Mouse (Mus musculus): ENCODE measurements at regions not wholly inside any gene's neighbourhood (a gene's known extent, or its start where the extent isn't known, plus 50 kb on each side); places are given as distances from the start of the nearest gene placed in this dataset.

DNA sequence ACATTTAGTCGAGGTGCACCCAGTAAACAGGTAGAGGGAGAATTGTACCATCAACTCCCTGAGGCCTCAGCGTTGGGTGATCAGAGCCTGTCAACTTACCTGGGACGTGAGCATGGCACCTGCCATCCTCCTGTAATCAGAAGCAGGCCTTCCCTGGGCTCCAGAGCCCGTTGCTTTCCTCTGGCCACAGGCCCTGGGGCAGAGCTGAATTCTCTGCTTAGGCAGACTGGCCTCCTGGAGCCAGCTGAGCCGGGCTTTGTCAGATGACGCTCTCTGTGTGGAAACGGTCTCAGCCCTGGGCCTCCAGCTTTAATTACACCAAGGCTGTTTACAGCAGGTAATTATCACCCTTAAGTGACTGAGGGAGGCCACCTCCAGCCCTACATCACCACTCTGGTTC, 92.6 kb upstream of the Pmepa1 start:
- no peak for DNase-seq

DNA sequence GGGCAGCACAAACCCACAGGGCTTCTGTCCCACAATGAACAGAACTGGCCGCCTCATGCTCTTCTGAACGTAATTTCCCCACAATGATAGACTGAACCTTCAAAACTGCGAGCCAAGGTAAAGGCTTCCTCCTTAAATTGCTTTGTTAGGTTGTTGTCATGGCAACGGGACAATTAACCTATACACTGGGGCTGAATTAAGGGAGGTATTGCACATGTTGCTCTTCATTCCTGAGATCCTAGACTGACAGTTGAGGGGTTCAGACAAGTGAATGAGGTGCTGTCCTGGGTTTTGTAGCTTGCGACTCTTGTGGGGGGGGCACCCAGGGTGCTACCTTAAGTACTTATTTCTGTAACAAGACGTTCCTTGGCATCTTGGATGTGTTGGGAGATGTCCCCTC, 100.6 kb upstream of the Pmepa1 start:
- DNase-seq: no peak

DNA sequence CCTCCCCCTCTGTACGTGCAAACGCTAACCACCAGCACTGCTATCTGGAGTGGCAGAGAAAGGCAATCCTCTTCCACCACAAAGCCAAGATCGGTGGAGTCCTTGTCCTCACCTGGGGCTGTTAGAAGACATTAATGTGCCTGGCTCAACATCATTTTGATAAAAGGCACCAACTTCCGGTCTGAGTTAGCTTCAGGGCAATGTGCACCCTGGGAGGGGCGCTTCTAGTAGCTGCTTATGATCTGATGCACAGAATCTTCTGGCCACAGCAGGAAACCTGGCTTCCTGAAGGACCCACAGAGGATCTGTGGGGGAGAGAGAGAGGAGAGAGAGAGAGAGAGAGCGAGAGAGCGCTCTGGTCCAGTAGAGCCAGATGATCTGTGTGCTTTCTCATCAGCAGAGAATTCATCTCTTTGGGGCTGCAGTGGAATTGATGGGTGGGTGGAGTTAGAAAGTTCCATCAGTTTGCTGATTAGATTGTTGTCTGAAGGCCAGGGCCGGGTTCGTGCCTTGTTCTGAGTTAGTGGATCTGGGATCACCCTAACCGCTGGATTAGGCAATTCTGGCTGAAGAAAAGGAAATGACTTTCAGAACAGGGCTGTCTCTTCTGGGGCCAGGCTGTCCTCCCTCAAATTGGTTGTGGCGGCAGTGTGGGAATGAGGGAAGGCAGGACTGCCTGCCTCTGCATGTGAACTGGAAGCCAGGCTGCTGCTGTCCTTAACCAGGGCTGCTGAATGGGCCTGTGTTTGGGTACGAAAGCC, 101.3 kb upstream of the Pmepa1 start:
- peak; percentile 38 for DNase-seq

DNA sequence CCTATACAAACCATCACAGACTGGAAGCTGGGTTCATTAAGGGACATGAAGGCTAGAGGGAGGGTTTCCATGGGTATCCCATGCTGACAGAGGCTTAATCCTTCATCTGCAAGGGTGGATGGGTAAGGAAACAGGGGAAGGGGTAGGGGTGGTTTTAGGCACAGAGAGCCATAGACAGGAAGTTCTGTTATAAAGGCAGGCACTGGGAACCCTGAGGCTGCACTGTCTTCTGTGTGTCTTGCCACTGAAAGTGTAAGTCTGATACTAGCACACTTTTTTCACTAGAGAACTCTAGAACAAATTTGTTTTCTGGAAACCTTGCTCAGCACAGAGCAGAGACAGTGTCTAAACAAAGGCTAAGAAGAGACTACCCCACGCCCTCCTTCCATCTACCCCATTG, 103.4 kb upstream of the Pmepa1 start:
- DNase-seq: no peak

DNA sequence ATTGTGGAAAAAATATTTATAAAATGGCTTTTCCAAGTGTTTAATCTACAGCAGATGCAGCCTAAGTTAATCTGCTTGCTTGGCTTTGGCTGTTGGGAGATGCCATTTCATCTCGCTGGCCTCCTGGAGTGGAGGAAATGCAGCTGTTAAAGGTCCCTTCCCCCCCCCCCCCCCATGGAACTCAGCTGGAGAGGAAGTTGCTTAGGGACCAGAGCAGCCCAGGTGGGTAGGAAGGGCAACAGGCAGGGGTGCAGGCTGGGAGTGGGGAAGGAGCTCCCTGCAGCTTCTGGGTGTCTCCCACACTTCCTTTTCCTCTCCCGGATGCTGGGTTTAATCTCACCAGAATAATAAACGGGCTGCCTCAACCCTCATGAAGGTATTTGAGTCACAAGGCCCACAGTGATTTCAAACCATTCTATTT, 104.0 kb upstream of the Pmepa1 start:
- DNase-seq: peak; percentile 7

DNA sequence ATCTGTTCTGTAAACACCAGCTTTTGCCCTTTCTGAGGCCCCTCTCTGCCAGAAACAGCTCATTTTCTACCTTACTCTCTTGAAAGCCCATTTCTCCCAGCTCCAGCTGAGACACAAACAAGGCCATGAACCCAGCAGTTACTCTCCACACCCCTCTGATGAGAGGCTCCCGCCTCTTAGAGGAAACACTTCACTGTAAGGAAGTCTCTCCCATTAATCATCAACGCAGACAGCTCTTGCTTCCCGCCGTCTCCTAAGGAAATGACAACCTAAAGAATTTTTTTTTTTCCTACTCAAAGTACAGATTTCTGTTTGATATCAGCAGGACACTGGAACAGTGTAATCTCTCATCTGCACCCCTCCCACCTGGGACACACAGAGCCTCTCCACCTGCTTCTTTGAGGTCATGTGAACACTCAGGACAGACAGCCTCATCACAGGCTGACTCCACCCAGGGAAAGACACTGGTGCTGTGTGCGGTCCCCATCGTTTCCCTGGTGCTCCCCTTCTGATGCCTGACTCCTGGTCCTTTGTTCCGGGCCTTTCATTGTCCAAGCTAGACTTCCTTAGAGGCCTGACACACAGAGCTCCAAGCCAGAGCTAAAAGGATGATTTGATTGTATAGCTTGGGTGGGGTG, 106.0 kb upstream of the Pmepa1 start:
- DNase-seq: peak; percentile 14

DNA sequence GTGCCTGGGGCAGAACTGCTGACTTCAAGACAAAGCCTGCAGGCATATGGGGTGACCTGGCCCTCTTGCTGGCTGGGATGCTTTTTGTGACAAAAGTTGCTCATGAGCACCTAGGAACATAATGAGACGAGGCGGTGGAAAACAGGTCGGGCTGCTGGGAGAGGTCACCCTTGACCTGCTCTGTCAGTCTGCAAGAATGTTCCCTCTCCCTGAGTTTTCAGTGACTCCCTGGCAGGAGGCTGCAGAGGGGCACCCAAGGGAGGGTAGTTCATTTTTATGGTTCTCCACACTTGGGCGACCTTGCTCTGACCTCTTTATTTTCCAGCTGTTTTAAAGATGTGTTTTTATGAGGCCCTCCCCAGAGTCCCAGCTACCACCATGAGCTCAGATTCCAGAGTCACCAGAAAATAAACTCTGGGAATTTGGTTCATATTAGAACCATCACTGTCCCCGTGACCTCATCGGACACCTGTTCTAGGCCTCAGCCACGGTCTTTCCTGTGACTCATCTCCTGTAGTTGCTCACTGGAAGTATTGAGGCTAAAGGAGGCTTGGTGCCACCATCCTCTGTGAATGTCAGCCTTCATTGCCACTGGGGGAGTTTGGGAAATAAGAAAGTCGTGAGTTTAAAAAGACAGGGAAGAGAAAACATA, 108.7 kb upstream of the Pmepa1 start:
- DNase-seq: no peak

DNA sequence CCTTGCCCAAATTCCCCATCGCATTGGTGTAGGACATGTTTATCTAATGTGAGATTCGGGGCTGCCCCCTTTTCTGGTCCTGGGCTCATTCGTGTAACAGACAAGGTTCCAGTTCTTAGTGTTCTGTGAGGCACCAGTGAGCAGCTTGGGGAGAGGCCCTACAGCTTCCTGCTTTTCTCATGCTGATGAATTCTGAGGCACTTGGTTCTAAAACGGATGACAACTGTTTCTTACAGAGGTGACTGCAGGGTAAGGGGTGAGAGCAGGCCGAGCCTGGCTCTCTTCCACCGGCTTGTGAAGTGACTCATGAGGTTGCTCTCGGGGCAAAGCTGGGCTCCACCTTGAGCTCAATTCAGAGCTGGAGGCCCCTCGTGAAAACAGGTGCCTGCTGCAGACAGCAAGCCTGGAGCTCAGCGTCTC, 109.4 kb upstream of the Pmepa1 start:
- peak; percentile 57 for DNase-seq

DNA sequence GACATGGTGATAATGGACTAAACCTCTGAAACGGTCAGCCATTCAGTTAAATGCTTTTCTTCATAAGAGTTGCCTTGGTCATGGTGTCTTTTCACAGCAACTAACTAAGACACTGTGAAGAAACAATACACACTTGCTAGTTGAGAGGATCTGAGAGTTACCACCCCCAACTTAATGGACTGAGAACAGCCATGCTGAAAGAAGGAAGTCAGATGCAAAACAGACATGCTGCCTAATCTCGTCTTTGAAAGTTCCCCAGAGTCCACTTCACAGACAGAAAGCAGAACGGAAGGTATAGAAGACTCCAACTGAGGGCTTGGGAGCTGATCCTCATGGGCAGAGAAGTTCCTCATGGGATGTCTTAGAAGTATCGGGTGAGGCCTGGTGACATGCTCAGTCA, 111.8 kb upstream of the Pmepa1 start:
- no peak for DNase-seq

DNA sequence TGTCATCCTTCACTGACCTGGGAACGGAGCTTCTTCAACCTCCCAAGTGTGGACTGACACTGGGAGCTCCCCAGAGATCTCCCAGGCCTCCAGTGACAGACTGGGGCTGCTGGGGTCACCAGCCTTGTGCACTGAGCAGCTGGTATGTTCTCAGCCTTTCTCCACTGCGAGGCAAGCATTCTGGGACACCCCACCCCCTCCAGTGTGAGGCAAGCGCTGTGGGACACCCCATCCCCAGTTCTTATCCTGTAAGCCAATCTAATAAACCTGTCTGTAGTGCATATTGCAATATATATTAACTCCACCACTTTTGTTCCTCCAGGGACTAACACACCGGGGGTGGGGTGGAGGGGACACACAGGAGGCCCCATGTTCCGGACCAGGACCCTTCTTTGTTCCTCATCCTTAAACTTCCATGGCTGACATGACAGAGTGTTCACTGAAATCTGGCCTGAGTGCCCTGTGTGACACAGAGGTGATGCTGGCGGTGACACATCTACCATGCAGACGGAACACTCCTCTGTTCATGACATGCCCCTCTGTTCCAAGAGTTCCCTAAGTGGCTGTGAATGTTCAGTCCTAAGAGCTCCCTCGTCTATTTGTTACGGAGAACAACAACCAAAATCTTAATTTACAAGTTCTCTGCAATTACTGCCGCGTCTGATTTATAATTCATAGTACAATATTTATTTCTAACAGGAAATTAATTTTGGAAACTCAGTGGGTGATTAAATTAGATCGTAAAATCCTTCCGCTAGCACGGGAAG, 116.4 kb upstream of the Pmepa1 start:
- no peak for DNase-seq

DNA sequence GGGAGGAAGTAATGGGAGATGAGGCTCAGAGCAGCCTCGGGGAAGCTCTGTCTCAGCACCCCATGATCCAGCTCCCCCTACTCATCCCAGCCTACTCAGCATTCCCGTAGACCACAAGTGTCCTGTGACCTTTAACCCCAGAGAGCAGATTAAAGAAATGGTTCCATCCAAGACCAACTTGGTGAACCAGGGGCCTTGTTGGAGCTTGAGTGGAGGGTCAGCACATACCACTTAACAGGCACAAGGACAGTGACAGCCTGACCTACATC, 116.9 kb upstream of the Pmepa1 start:
- DNase-seq: no peak

DNA sequence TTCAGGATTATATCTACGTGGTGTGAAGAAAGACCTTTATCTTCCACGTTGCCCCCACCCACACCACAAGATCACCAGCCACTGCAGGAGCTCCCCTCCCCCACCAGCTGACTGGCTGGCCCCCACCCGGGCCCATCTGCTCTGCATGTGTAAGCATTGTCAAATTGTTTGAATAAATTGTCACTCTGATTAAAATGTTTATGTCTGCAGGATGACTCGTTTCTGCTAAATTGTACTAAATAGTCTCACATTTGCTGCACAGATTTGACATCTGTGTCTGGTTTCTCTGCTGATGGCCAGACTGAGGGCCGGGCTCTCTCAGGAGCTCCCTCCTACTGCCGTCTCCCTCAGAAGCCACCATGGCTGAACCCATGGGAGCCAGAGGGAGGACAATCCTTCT, 119.2 kb upstream of the Pmepa1 start:
- DNase-seq: no peak

DNA sequence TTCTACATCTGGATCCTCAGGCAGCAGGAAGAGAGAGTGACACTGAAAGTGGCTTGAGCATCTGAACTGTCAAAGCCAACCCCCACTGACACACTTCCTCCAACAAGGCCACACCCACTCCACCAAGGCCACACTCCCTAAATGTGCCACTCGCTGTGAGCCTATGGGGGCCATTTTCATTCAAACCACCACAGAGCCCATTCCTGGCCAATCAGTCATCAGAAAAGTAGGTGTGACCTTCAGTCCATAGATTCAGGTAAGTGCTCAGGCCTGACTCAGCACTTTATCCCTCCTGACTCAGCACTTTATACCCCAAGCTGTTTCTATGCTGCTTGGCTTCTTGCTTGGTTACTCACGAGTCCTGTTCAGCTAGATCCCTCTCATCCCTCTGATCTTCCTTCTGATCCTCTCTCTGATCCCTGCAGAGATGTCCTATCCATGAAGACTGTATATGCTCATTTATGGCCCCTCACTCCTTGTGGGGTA, 121.6 kb upstream of the Pmepa1 start:
- DNase-seq: no peak

DNA sequence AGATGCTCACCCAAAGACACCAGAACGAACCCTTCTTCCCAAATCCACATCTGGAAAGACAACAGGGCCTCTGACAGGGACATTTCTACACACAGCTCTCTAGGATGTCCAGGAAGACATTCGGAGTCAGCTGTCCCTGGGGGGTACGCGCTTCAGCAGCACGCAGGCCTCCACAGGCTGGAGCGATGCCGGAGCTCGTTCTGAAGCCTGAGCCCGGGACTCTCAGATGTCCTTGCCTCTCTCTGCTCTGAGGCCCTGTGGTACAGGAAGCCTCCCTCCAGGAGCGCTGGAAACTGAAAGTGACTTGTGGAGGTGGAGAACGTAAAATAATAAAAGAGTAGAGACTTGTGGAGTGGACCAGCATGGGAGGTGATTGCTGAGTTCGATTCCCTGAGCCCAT, 116.8 kb upstream of the 1700021F07Rik start:
- no peak for DNase-seq

DNA sequence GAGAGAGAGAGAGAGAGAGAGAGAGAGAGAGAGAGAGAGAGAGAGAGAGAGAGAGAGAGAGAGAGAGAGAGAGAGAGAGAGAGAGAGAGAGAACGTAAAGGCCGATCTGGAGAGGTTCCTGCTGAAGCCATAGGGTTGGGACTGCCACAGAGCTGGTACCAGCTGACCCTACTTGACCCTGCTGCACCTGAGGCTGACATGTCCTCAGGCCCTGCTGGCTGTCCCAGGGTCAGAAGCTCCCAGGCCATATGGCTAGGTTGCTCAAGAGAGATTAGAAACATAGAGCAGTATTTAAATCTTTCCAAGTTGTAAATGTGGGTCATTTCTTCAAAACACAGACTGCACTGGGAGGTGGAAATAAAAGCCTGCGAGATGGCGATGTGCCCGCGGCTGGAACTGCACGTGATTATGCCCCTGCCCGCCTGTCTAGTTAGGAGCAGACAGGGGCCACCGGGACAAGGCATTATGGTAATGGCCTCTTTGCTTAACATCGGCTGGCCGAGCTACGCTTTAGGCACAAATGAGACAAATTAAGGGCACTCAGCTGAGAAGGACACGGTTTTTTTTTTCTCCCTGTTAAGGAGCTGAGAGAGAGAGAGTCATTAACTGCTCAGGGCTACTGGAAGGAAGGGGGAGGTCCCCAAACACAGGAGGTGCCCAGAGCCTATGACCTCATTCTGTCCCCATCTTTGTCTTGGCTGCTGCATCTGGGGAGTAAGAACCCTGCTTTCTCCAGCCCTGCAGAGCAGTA, 115.9 kb upstream of the 1700021F07Rik start:
- no peak for DNase-seq

DNA sequence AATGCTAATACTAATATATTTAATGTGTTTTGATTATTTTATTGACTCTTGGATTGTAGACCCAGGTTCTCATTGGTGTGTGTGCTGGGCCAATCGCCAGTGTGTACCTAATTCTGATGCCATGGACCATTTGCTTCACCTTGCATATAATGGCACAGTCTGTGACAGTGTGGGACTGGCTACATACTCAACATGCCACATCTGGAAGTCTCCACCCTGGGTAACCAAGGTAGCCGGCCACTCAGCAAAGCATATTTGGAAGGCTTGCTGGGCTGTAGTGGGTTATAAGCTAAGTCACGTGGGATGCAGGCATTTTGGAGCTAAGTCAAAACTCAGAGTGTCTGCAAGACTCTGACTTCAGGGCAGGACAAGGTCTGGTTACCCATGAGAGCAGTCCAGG, 115.3 kb upstream of the 1700021F07Rik start:
- DNase-seq: no peak

DNA sequence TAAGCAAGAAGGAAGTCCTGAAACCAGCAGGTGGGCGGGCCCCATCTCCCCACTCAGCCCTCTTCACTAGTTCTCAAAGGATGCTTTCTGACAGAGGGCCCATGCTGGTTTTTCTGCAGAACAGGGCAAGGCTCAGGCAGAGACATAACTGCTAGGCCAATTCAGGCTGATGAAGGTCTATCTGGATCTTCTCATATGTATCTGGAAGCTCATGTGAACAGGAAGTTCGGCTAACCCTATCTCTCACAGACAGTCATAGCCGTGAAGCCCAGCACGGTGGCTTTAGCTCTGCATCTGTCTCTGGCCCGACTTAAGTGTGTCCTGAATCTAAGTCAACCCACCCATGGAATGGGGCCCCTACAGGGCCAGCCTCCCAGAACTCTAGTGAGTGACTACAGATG, 113.7 kb upstream of the 1700021F07Rik start:
- DNase-seq: no peak

DNA sequence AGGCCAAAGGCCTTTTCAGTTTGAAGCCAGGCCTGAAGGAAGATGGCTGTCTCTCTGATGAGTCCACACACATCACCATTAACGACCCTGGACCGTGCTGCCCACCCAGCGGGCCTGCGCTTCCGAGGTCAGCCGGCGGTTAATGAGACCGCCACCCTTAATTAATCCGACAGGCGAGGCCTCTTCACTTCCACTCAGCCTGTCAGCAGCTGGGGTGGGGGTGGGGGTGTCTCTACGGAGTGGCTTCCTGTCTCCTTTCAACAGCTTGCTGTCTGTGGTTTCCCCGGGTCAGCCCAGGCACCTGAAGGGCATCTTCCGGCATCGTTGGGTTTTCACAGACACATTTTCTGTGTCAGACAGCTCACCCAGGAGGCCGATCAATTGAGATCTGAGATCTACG, 113.0 kb upstream of the 1700021F07Rik start:
- no peak for DNase-seq

DNA sequence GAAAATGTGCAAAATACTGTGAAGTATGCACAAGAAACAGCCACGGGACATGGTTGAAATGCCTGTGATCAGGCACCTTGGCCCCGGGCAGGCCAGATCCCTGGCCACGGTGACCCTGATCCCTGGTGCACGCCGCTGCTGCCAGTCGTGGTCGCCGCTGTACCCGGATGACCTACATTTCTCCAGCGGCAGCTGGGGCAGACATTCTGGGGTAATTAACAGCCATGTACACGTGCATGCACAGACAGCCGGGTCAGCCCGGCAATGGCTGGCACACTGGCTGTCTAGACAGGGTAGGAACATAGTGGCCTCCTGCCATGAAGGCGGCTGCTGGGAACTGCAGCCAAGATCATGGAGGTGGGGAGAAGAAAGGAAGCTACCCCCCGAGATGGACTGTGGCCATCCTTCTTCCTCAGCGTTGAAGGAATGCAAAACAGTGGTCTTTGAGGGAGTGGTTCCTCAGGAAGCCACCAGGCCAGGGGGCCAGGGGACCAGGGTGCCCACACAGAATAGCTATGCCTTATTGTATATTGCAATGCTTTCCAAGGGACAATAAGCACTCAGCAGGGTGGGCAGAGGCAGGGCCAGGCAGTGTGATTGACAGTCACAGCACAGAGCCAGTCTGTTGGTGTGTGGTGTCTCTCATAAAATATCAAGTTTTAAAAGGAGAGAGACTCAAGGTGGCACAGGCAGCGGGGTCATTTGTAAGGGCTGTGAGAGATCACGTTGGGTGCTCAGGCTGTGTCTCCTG, 108.3 kb upstream of the 1700021F07Rik start:
- peak; percentile 61 for DNase-seq

DNA sequence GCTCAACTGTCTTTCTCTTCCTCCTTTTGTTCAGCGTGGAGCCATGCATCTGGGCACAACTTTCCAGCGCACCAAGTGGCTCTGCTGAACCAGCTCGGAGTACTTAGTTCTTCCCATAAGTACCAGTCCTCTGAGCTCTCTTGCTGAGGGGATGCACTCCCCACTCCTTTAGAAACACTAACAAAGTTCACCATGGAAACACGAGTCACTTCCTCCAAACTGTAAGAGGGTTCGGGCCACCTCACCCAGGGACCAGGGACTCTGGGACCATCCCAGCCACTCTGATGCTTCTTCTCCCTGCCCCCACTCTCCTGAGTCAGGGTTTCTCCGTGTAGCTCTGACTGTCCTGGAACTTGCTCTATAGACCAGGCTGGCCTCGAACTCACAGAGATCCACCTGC, 107.0 kb upstream of the 1700021F07Rik start:
- DNase-seq: no peak

DNA sequence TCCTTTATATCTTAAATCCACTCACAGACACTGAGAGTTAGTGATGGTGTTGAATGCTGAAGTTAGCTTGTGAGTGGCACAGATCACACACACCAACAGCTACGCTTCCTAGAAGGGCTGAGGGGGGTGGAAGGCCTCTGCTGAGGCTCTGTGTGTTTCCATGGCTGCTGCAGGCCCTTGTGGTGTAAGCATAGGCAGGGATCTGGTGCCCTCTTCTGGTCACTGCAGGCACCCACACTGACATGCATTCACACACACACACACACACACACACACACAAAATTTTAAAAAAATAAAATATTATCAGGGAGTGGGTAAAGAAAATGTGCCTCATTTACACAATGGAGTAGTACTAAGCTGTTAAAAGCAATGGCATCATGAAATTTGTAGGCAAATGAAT, 105.5 kb upstream of the 1700021F07Rik start:
- no peak for DNase-seq

All from adrenal gland, adult 2 months (tissue).